Mouse (Mus musculus): ENCODE results near the gene C530008M17Rik. TPM values are rescaled to one million over a fixed set of nuclear protein-coding genes. Genes with fewer than 3 reads are reported as not detected.

Gene C530008M17Rik
- total and polyA plus RNA-seq, 3 experiments: 0.04 to 0.44 TPM; not detected in 1

- no peak for TF ChIP-seq TCF12 (IDR thresholded peaks at IDR 0.05; ENCODE audit: low read depth, low read length)
- TF ChIP-seq RAD21 (IDR thresholded peaks at IDR 0.05; ENCODE audit: low read depth, low read length): no peak
- TF ChIP-seq USF2 (conservative IDR thresholded peaks at IDR 0.05; ENCODE audit: low read depth, low read length): no peak
- TF ChIP-seq KAT2A (IDR thresholded peaks at IDR 0.05; ENCODE audit: insufficient replicate concordance, low read length): no peak
- no peak for TF ChIP-seq ZKSCAN1 (IDR thresholded peaks at IDR 0.05; ENCODE audit: borderline replicate concordance, low read depth, low read length)
- TF ChIP-seq CHD2 (IDR thresholded peaks at IDR 0.05; ENCODE audit: low read length): no peak
- no peak for TF ChIP-seq MAFK (IDR thresholded peaks at IDR 0.05; ENCODE audit: insufficient replicate concordance, low read length)
- no peak for TF ChIP-seq MYC (IDR thresholded peaks at IDR 0.05; ENCODE audit: low read depth, low read length)
- TF ChIP-seq MEF2A (IDR thresholded peaks at IDR 0.05; ENCODE audit: borderline replicate concordance, low read depth, low read length): no peak
- no peak for TF ChIP-seq ZNF384 (IDR thresholded peaks at IDR 0.05; ENCODE audit: low read depth, low read length)
- TF ChIP-seq ETS1 (conservative IDR thresholded peaks at IDR 0.05; ENCODE audit: low read depth, low read length): no peak
- TF ChIP-seq E2F4 (IDR thresholded peaks at IDR 0.05; ENCODE audit: insufficient replicate concordance, low read depth, low read length): no peak
- no peak for TF ChIP-seq UBTF (IDR thresholded peaks at IDR 0.05; ENCODE audit: low read depth, low read length)
- no peak for TF ChIP-seq CTCF (conservative IDR thresholded peaks at IDR 0.05 in 1 of 2, IDR thresholded peaks at IDR 0.05 in 1 of 2; ENCODE audit: low read depth in 2 of 2, low read length in 2 of 2)
- no peak for TF ChIP-seq ELF1 (IDR thresholded peaks at IDR 0.05; ENCODE audit: low read depth, low read length)
- TF ChIP-seq RCOR1 (conservative IDR thresholded peaks at IDR 0.05; ENCODE audit: low read depth, low read length): no peak
- TF ChIP-seq IRF4 (IDR thresholded peaks at IDR 0.05; ENCODE audit: low read depth, low read length): no peak
- no peak for TF ChIP-seq EP300 (IDR thresholded peaks at IDR 0.05; ENCODE audit: low read length)
- no peak for TF ChIP-seq USF1 (IDR thresholded peaks at IDR 0.05; ENCODE audit: low read depth, low read length)
- TF ChIP-seq JUND (conservative IDR thresholded peaks at IDR 0.05; ENCODE audit: low read depth, low read length): no peak
- Histone ChIP-seq H3K79me2 (replicated peaks; ENCODE audit: control insufficient read depth, extremely low read depth, insufficient read depth, poor library complexity, severe bottlenecking) (no peaks in the 10 kb centered on the region), H3K4me3 (replicated peaks in 1 of 3; ENCODE audit: low read depth in 2 of 3, low read length in 2 of 3, poor library complexity in 1 of 3) (no peak overlapping the region), H3K4me1 (ENCODE audit: control insufficient read depth in 1 of 2, insufficient read depth in 2 of 2) (no peaks in the 10 kb centered on the region), H3K36me3 (replicated peaks in 1 of 2; ENCODE audit: control insufficient read depth in 1 of 2, insufficient read depth in 1 of 2, low read length in 1 of 2) (no peaks in the 10 kb centered on the region), H3K4me2 (ENCODE audit: insufficient read depth, low read depth, poor library complexity, severe bottlenecking) (no peak overlapping the region), H3K27ac (ENCODE audit: insufficient read depth, low read depth) (no peak overlapping the region), H3K9ac (ENCODE audit: insufficient read depth, low read depth) (no peak overlapping the region), H3K9me3 (replicated peaks; ENCODE audit: low read length) (no peaks in the 10 kb centered on the region), H3K27me3 (replicated peaks) (no peaks in the 10 kb centered on the region)
- dilution Hi-C loops (cut with MboI; ENCODE audit: extremely low pct_ligation_motif_present, extremely low pct_unique_long_range_greater_than_20kb, low sequenced_read_pairs): no loop called here
- no peak for DNase-seq (ENCODE audit: extremely low read depth)
- in situ Hi-C loops (cut with MboI; ENCODE audit: low pct_ligation_motif_present, low pct_unique_long_range_greater_than_20kb, low sequenced_read_pairs): no loop called here
These were observed 76.8 kb downstream of the C530008M17Rik start for GRCm38 (mm10) chr5:76733055-76733641.

DNA sequence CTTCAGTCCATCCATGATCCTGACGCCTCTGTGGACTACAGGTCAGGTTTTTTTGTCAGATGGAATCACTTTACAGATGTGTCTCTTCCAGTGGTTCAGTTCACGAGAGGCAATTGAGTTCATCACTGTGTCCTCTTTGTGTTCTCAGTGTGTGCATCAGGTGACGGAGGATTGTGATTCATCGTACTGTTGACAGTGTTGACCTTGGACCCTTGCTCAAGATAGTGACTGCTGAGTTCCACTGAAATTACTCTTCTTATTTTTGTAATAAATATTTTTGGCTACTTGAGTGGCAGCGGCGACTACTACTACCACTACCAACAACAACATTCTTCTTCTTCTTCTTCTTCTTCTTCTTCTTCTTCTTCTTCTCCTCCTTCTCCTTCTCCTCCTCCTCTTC, 85.2 kb downstream of the C530008M17Rik start:
- TF ChIP-seq BHLHE40 (IDR thresholded peaks at IDR 0.05; ENCODE audit: low read depth, low read length) (no peak), NRF1 (IDR thresholded peaks at IDR 0.05; ENCODE audit: low read depth, low read length) (no peak), KAT2A (IDR thresholded peaks at IDR 0.05; ENCODE audit: insufficient replicate concordance, low read length) (no peak), SMC3 (IDR thresholded peaks at IDR 0.05; ENCODE audit: low read depth, low read length) (no peak), MAZ (IDR thresholded peaks at IDR 0.05; ENCODE audit: low read depth, low read length) (no peak), ELF1 (IDR thresholded peaks at IDR 0.05; ENCODE audit: low read depth, low read length) (no peak), PAX5 (IDR thresholded peaks at IDR 0.05; ENCODE audit: low read length) (no peak), MAX (IDR thresholded peaks at IDR 0.05; ENCODE audit: low read length) (no peak), NELFE (IDR thresholded peaks at IDR 0.05; ENCODE audit: low read depth, low read length) (no peak), JUND (conservative IDR thresholded peaks at IDR 0.05; ENCODE audit: low read depth, low read length) (no peak), RAD21 (IDR thresholded peaks at IDR 0.05; ENCODE audit: low read depth, low read length) (no peak), CTCF (conservative IDR thresholded peaks at IDR 0.05 in 1 of 2, IDR thresholded peaks at IDR 0.05 in 1 of 2; ENCODE audit: low read depth in 2 of 2, low read length in 2 of 2) (no peak)
- Histone ChIP-seq H3K4me1 (ENCODE audit: control insufficient read depth in 1 of 2, insufficient read depth in 2 of 2) (peaks cover 0 to 3% of the 10 kb centered on the region in 2 experiments; a peak in 1 of 4 replicates), H3K27ac (ENCODE audit: insufficient read depth, low read depth) (no peak overlapping the region), H3K79me2 (replicated peaks; ENCODE audit: control insufficient read depth, extremely low read depth, insufficient read depth, poor library complexity, severe bottlenecking) (no peaks in the 10 kb centered on the region), H3K4me3 (replicated peaks in 1 of 3; ENCODE audit: low read depth in 2 of 3, low read length in 2 of 3, poor library complexity in 1 of 3) (no peak overlapping the region), H3K9me3 (replicated peaks; ENCODE audit: low read length) (no peaks in the 10 kb centered on the region), H3K27me3 (replicated peaks) (no peaks in the 10 kb centered on the region), H3K9ac (ENCODE audit: insufficient read depth, low read depth) (no peak overlapping the region), H3K36me3 (replicated peaks in 1 of 2; ENCODE audit: control insufficient read depth in 1 of 2, insufficient read depth in 1 of 2, low read length in 1 of 2) (no peaks in the 10 kb centered on the region), H3K4me2 (ENCODE audit: insufficient read depth, low read depth, poor library complexity, severe bottlenecking) (no peak overlapping the region)
- dilution Hi-C loops (cut with MboI; ENCODE audit: extremely low pct_ligation_motif_present, extremely low pct_unique_long_range_greater_than_20kb, low sequenced_read_pairs): no loop called here
- DNase-seq (ENCODE audit: extremely low read depth): no peak
- in situ Hi-C loops (cut with MboI; ENCODE audit: low pct_ligation_motif_present, low pct_unique_long_range_greater_than_20kb, low sequenced_read_pairs): no loop called here

All from CH12.LX (cell line).